Mouse (Mus musculus) heart, postnatal 10 days (tissue): ENCODE data around the gene Gm10770. TPM values are rescaled to one million over a fixed set of nuclear protein-coding genes. Genes with fewer than 3 reads are reported as not detected.
"Not testable (repeated sequence)": the region's sequence is repeated elsewhere in the genome, so short reads cannot be mapped to it uniquely, and the experiment has no call there.

Experiments
- DNase-seq, 2 experiments: peaks; one replicate each; pipeline ENCODE4 v3.0.0; 2021
- intact Hi-C: fragments of 180-260 bp; cut with DNase I; formaldehyde crosslinking; loops from one replicate; pipeline ENCODE4 v1.15.1; 2025
- total RNA-seq, 2 experiments: library from RNA; stranded (reverse); gene quantifications; 2 replicates each; pipeline ENCODE4 v1.2.3; 2021

The Gm10770 gene
- not detected for total RNA-seq

DNA sequence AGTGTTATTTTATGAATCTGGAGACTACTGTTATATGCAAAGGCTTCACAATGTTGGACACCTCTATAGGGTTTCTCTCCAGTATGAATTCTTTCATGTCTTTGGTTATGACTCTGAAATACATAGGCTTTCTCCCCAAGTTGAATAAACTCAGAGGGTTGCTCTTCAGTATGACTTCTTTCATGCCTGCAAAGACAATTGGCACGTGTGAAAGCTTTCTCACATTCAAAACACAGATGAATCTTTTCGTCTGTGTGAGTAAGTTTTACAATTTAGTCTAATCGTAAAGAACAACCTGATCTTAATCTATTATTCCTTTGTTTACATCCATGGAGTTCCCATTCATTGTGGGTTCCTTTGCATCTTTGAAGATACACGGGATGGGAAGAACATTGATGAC, at the start of gene Gm10770:
Gene Gm10770, minus strand, starts transcription at position 101 of the 400 bp plus-strand sequence.
- DNase-seq, intact Hi-C loops: not testable (repeated sequence)

DNA sequence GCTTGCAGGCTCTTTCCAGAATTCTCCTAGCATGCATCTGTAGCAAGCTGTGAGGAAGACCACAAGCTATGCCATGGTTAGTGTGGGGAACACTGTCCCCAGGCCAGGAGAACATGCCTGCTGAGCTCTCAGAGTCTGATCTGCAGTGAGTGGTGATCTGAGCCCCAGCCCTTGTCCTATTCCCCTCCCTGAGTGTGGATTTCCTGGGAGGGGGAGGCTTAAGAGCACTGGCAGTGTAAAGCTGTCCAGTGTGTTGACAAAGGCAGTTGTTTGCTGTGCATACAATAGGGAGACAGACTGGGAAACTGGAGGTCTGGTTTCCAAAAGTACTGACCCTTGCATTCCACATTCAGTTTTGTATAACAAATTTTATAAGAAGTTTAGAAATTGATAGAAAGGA, 43.8 kb upstream of the Gm10770 start:
- DNase-seq, intact Hi-C loops: not testable (repeated sequence)

DNA sequence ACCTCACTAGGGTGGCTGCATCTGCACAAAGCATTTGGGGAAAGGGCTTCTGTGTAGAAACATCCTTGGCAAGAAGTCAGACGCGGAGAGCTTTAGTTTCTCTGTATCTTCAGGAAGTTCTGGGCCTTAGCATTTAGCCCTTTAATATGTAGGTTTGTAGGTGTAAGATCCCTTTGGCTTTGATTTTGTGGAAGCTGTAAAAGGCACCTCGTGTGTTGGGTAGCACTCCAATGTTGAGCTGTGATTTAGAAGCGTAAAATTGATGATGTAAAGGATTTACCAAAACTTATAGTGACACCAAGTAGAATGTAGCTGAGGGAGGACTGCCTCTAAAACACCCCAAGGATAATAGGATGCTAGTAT, 38.9 kb upstream of the Gm10770 start:
- intact Hi-C loops, DNase-seq: not testable (repeated sequence)

DNA sequence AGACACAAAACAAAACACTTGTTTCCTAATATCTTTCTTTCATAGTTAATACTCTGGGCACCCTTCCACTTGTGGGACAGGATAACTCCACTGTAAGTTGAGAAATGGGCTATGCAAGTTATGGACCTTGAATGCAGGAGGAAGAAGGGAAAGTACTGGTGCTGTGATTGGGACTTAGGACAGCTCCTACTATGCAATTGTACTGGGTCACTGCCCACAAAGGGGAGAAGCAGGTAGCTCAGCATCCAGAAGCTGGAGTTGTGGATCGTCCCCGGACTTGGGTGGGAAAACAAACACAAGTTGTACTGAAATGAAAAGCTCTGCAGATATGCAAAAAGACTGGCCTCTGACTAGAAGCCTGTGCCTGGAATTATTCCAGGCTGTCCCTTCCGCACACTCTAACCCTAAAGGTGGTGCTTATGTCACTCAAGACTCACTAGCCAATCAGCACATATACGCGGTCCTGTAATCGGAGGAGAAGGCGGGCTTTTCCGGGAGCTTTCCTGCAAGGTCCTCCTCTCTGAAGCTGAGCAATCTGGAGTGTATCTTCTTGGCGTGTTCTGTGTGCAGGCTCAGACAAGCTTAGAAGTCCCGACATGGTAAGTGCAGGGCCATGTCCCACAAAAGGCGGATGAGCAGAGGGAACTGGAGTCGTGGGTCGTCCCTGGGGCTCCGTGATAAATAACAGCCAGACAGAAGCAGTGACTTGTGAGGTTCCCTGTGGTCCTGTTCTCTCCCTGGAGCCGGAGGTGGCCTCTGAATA, 38.3 kb upstream of the Gm10770 start, which contains the start of gene Zfp937:
Gene Zfp937, plus strand, starts transcription at position 474 of the 763 bp plus-strand sequence.
- intact Hi-C loops, result not testable (repeated sequence)
- peak; percentile 77 to 89 for DNase-seq

DNA sequence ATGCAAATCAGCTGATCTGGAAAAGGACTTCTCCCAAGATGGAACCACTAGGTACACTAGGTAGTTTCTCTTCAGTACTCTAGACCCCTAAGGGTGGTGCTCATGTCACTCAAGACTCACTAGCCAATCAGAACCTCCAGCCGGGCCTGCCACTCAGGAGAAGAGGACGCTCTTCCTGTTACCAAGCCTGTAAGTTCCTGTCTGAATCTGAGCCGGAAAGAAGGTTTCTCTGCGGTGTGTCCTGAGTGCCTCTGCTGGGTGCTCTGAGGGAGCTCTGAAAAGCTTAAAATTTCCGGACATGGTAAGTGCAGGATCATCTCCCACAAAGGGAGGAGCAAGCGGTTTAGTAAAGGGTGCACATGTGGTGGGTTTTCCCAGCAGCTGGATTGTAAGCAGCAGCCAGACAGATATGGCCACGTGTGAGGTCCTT, 2.1 kb upstream of the Gm10770 start, which contains the start of gene Gm14139:
Gene Gm14139, plus strand, starts transcription at position 186 of the 430 bp plus-strand sequence.
- DNase-seq, intact Hi-C loops: not testable (repeated sequence)

DNA sequence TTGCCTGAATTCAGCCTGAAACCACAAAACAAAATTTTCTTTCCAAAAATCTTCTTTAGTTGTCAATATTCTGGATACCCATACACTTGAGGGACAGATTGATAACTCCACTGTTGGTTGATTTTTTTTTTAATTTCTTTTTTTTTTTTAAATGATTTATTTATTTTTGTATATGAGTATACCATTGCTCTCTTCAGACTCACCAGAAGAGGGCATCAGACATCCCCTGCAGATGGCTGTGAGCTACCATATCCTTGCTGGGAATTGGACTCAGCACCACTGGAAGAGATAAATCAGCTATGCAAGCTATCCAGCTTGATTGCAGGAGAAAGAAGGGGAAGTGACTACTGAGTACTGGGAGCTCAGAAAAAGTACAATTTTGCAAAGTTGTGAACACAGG, 1.6 kb upstream of the Gm10770 start:
- DNase-seq, intact Hi-C loops: not testable (repeated sequence)

DNA sequence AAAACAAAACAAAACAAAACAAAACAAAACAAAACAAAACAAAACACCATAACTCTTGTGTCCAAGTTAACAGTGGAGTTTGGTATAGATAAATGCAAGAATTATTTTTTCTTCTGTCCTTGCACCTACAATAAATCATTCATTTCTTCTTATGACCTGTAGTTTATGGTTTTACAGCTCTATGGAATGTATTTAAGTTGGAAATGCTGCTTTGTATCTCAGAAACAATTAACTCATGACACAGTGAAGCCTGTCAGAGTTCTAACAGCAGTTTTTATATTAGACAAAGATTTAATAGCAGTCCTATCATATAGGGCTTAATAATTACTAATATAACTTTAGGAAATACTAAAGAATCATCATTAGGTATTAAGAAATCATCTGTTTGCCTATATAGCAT, 5.6 kb downstream of the Gm10770 start:
- no peak for DNase-seq
- intact Hi-C loops, result no loop called here

DNA sequence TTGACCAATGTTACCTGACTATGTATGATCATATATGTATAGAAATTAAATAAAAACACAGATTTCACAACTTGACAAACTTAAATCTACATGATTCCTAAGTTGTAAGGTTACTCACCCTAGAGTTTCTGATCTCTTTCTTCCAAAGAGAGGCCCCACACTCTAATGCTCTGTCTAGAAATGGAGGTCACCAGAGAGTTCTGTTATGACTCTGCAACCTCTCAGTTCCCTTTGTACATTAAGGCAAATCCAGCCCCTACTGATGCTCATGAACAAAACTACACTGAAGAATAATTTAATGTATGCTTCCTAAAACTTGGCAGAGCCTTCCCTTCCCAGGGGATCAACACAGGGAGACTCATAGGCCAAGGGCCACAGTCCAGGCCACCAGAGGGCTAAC, 12.8 kb downstream of the Gm10770 start:
- intact Hi-C loops, result no loop called here
- DNase-seq, result no peak

DNA sequence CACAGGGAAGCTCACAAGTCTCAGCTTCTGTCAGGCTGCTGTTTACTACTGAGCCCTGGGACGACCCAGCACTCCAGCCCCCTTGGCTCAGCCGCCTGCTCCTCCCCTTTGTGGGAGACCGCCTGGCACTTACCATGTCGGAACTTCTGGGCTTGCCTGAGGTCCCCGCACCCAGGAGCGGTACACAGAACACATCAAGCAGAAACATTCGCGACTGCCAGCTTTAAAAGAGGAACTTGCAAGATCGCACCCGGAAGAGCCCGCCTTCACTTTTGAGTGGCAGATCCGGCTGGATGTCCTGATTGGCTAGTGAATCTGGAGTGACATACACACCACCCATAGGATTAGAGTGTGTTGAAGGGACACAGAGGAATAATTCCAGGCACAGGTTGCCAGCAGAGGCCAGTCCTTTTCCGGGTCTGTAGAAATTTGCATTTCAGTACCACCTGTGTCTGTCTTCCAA, 43.0 kb downstream of the Gm10770 start, which contains the start of gene Zfp120:
Gene Zfp120, minus strand, starts transcription at position 274 of the 463 bp plus-strand sequence.
- peak; percentile 91 to 92 for DNase-seq
- intact Hi-C loops, result loop anchor here (10.0 kb wide), 1 partner anchor 768 kb away; the partner anchor contains the start of genes Abhd12 and Gins1

DNA sequence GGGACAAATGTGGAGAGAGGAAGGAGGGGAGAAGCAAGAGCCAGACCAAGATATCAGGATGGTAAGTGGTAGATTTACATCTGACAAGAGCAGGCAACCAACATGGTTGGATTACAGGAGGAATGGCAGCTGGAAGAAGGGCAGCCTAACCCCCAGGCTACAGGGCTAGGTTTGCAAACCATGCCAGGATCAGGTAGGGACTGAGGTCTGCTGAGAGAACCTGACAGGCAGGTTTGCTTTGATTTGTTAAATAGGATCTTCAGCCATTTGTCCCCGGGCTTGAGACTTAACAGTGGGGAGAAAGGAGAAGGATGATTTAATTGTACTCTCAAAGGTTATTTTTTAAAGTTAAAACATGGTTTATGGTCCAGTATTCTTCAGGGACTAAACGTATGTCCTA, 46.7 kb downstream of the Gm10770 start:
- intact Hi-C loops, result loop anchor here (10.0 kb wide), 1 partner anchor 772 kb away; the partner anchor contains the start of genes Abhd12 and Gins1
- no peak for DNase-seq

DNA sequence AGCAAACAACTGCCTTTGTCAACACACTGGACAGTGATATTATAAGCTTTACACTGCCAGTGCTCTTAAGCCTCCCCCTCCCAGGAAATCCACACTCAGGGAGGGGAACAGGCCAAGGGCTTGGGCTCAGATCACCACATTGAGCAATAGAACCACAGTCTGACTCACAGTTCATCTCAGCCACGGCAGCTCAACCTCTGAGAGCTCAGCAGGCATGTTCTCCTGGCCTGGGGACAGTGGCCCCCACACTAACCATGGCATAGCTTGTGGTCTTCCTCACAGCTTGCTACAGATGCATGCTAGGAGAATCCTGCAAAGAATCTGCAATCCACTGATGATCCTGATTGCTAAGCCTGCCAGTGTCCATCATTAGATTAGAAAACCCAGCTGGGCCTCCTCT, 47.5 kb downstream of the Gm10770 start:
- not testable (repeated sequence) for DNase-seq
- intact Hi-C loops, result loop anchor here (10.0 kb wide), 1 partner anchor 773 kb away; the partner anchor contains the start of genes Abhd12 and Gins1

Other genes starting within 250 kb of the Gm10770 start
- 1 to 10 TPM; 6.3 to 6.9 TPM for gene Zfp120, start 43.0 kb downstream of the Gm10770 start, total RNA-seq
- not detected for gene Gm14139, start 2.1 kb upstream of the Gm10770 start, total RNA-seq
- 1 to 10 TPM; 3.4 to 4.8 TPM for gene Zfp937, start 38.4 kb upstream of the Gm10770 start, total RNA-seq
- 1 to 10 TPM; 2.6 to 4.6 TPM for gene Gm21994, start 75.9 kb upstream of the Gm10770 start, total RNA-seq
- gene Gm14124, start 77.8 kb upstream of the Gm10770 start, total RNA-seq, result under 1 TPM; 0.10 to 0.19 TPM
- gene Gm10130, start 144.0 kb upstream of the Gm10770 start, total RNA-seq, result 1 to 10 TPM; 1.2 to 1.9 TPM
- 1 to 10 TPM; 3.2 to 3.9 TPM for gene 3300002I08Rik, start 183.1 kb upstream of the Gm10770 start, total RNA-seq